Mouse (Mus musculus) ovary, postnatal 10 days (tissue): ENCODE measurements around the gene Cmip.

Source experiments
- DNase-seq: peaks from one replicate; pipeline ENCODE4 v3.0.0; 2022; ENCODE audit warnings: low spot score

The Cmip gene

DNA sequence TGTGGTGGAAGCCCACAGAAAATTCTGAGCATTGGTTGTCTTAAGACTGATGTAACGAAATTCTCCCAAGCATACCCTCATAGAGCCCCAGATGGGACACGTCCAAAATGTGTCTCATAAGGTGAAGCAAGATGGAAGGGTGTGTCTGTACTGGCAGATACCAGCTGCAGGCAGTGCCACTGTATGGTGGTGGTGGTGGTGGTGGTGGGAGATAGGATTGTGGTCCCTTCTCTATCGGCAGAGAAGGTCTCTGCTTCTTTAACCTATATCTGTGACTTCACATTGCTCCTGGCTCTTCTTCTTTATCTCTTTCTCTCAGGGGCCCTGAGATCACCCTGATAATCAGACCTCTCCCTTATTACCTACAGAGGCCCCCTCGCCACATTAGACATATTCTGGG lies 92.7 kb downstream of the Cmip start:
- no peak for DNase-seq

GRCm38 (mm10) chr8:117352098-117352497 lies 95.2 kb downstream of the Cmip start:
- DNase-seq, result no peak

GRCm38 (mm10) chr8:117355111-117355831 lies 98.4 kb downstream of the Cmip start:
- no peak for DNase-seq

DNA sequence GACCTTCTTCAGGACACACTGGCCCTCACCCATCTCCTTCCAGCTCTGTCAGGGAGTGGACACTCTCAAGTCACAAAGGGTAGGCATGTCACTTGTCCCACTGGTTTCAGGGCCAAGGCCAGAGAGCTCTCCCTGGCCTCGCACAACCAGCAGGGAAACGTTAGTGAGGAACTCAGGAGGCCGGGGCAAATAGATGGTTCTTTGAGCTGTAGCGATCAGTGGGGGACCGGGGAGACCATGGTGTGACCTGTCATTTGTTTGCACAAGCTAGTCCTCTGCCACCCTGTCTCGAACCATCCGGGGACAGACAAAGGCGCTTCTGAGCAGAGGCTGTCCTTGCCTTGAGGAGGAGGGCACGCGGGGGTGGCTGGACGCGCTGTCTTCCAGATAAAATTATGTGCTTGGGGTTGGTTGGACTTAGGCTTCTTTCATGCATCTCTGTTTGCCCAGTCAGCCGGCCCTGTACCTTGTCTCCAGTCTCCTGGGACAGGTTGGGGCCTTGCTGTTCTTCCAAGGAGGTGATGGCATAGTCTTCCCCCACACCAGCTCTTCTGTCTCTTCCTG lies 99.3 kb downstream of the Cmip start:
- DNase-seq, result no peak

DNA sequence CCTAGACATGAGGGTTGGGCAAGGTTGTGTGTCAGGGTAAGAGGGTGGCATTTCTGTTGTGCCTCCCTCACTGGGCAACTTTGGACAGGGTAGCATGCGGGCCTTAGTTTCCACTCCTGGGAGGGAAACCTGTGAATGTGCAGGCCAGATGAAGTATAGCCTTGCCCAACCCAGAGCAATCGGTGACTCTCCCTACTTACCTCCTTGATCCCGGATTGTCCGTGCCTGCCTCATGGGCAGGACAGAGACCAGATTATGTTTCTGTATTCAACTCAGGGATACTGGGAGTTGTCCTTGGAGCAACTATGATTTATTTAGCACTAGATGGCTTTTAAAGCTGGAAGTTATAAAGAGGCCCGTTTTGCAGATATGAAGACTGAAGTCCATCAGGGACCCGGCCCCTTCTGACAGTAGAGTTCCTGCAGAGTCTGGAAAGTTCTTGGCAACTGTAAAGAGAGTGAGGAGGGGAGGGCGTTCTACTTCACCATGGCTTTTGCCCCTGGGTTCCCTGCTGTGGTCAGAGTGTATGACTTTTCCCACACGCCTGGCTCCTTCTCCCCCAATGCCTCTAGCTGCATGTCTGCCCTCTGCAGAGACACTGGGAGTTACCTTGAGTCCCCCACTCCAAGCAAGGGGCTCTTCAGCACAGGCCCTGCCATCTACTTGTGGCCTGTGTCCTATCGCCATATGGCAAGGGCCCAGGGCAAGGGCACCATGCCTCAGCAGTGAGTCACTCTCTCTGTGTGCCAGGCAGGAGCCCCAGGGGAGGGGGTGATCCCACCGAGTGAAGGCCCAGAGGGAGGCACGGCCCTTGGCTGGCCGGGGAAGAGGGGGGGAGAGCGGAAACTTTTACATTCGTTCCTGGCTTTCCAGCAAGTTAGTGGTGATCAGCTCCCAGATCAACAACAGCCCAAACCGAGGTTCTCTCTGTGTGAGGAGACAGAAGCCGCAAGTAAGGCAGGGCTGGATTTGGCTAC lies 100.9 kb downstream of the Cmip start:
- no peak for DNase-seq

GRCm38 (mm10) chr8:117360172-117360930 lies 103.5 kb downstream of the Cmip start:
- no peak for DNase-seq

GRCm38 (mm10) chr8:117361595-117362437 lies 105.0 kb downstream of the Cmip start:
- DNase-seq, result no peak

DNA sequence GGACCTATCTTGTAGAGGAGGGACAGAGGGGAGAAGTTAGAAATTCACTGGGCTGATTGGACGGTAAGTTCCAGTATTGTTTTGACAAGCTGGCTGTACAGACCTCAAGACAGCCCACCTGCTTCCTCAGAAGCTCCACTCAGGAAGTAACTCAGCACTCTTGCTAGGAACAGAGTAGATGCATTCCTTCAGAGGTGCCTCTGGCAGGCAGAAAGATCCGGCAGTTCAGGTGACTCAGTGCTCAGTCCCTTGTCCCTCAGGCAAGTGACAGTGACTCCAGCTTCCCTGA lies 105.5 kb downstream of the Cmip start:
- no peak for DNase-seq

DNA sequence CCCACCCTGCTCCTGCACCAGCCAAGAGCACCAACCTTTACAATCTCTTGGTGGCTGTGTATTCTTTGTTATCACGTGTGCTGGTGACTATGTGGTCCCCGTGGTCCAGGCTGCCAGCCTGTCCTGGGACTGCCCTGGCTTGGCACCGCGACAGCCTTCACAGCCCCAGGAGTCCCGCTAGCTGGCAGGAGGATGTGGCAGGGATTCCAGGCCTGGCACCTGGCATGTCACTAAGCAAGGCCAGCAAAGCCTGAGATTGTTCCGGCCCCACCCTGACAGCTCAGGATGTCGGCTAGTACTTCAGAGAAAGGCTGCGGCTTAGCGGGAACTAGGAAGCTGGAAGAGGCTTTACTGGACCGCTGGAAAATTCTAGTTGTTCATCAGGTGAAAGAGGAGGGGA lies 106.4 kb downstream of the Cmip start:
- DNase-seq, result no peak

GRCm38 (mm10) chr8:117364374-117365160 lies 107.7 kb downstream of the Cmip start:
- no peak for DNase-seq

DNA sequence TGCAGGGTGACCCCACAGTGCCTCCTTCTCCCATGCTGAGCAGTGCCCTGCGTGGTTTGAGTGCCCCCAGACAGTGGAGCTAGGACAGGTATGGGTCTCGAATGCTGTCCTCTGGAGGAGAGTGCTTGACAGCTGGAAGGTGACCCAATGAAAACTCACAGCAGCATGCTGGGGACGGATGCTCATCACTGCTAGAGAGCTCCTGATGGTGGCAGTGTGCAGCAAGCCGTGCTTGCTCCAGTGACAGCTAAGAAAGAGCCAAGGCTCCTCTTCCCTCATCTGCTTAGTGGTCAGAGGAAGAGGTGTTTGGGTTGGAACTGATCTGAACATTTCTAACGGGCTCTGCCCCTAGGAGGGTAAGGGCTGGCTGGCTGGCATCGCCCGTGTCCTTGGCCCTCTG lies 109.6 kb downstream of the Cmip start:
- DNase-seq, result no peak

- DNase-seq, result no peak
Observed at GRCm38 (mm10) chr8:117367441-117367840, 110.6 kb downstream of the Cmip start.

DNA sequence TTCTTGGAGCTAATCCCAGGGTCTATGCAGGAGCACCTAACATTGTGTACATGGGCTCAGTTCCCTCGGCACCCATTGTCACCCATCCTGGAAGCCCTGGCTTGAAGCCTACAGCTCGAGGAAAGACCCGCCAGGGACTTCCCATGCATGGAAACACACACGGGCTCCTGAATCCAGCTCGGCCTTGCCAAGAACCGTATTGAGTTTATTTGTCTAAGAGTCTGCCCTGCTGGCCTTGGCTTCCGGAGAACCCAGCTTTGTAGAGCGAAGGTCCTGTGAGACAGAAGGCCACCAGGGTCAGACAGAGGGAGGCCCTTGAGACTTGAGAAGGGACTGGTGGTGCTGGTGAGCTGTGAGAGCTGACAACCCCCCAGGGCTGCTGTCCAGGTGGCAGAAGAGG lies 111.9 kb downstream of the Cmip start:
- DNase-seq, result no peak

DNA sequence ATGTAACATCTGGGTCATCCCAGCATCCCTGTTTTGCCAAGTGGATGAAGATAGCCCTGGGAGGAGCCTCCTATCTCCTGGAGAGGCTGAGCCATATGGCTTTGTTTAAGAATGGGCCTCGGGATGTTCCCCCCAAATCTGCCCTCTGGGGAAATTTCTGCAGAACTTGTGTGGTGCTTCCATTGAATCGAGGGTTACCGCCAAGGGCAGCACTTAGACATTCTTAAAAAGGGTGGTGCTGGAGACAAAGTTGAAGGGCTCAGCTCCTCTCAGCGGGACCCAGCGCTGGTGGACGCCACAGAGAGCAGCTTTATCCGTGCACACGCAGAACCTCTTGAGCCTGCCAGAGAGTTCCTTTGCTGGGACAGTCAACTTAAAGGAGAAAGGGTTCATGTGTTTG lies 113.1 kb downstream of the Cmip start:
- DNase-seq, result no peak

DNA sequence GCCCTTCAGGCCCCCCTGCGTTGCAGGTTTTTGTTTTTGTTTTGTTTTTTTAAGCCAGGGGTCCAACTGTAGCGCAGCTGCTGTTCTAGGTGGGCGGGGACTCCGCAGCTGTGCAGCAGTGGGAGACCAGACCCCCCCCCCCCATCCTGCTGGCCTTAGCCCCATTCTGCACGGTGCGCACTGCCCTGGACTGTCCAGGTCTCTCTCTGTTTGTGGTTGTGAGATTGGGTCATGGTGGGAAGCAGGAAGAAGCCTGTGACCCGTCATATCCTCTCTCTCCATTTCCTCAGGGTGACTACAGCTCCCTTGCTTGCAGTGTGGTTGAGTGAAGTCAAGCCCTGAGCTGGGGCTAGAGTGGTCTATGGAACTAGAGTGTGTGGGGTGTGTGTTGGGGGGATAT lies 114.3 kb downstream of the Cmip start:
- no peak for DNase-seq

DNA sequence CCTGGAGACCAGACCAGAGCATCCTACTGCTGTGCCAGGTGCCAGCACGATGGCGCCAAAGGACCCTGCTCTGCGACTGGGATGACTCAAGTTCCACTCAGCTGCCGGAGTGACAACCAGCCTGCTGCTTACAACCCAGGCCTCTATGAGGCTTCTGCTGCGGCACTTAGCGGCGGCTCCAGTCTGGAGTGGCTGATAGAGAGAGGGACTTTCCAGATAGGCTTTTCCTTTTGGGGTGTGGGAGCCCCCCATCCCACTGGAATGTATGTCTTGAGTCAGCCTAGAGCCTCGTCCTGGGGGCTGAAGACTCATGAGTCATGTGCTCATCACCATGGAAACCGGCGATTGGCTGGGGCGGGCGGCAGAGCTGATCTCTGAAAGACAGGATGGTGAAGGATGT lies 115.2 kb downstream of the Cmip start:
- DNase-seq, result no peak

- no peak for DNase-seq
Observed at GRCm38 (mm10) chr8:117373001-117373428, 116.2 kb downstream of the Cmip start.

DNA sequence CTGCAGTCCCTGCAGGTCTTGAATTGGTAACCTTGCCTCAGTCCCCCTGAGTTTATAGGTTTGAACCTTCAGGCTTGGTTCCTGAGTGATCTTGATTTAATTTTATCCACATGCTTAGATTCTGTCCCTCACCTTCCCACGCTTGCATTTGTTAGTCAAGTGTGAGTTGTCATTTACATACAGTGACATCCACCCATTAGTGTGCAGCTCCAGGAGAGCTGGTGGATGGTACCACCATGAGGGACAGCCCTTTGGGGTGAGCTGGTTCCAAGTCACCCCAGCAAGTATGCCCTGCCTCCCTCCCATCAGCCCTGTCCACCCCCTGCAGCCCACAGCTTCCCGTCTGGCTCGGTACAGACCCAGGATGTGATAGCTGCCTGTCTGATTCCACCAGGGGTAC lies 117.2 kb downstream of the Cmip start:
- no peak for DNase-seq

DNA sequence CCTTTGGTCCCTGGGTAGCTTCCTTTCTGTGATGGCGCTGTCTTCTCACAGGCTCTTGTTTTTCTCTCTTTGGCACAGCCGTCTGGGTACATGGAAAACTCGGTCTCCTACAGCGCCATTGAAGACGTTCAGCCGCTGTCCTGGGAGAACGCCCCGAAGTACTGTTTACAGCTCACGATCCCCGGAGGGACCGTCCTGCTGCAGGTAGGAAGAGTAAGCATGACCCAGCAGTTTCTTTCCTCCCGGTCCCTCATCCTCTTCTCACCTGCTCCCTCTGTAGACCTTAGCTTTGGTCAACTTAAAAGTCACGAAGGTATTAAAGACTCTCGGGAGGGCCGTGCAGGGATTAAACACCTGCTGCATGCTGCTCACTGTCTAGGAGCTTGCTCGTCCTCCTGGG lies 120.1 kb downstream of the Cmip start:
- DNase-seq, result no peak

- no peak for DNase-seq
Observed at GRCm38 (mm10) chr8:117378625-117379024, 121.8 kb downstream of the Cmip start.

- no peak for DNase-seq
Observed at GRCm38 (mm10) chr8:117379131-117379530, 122.3 kb downstream of the Cmip start.
